Mouse (Mus musculus) granulocyte monocyte progenitor cell, adult 5-6 weeks (primary cell): ENCODE measurements around the gene Cnn1. TPM values are rescaled to one million over a fixed set of nuclear protein-coding genes. Genes with fewer than 3 reads are reported as not detected.
A peak's percentile ranks its signal among the peaks of the same experiment; 100 is the strongest.
"Not testable (repeated sequence)": the region's sequence is repeated elsewhere in the genome, so short reads cannot be mapped to it uniquely, and the experiment has no call there.

ENCODE experiments used
- ATAC-seq: replicated peaks from 2 replicates; pipeline ENCODE4 v1.8.0; 2016; ENCODE audit warnings: mild to moderate bottlenecking, moderate TSS enrichment, inconsistent platforms; ENCODE audit not compliant: poor library complexity, severe bottlenecking
- total RNA-seq, 2 experiments: library from RNA; stranded (forward) in 1 of 2; stranded (reverse) in 1 of 2; fragments of 200-712, 200-1000 nt in 1 of 2; fragments of >200 nt in 1 of 2; fragmentation: Nextera tagmentation in 1 of 2; gene quantifications; 2 replicates each; pipeline ENCODE4 v1.2.3; 2014 to 2017

Gene Cnn1
- total RNA-seq, 2 experiments from 2014 or later = not detected

- ATAC-seq = no peak
Observed at GRCm38 (mm10) chr9:22124169-22124568, 25.2 kb downstream of the Cnn1 start.

- ATAC-seq = peak; percentile 65
Observed at GRCm38 (mm10) chr9:22125246-22126027, 26.4 kb downstream of the Cnn1 start.

- ATAC-seq = peak; percentile 81
Observed at GRCm38 (mm10) chr9:22131226-22131981, 32.4 kb downstream of the Cnn1 start.

- no peak for ATAC-seq
Observed at GRCm38 (mm10) chr9:22132220-22132619, 33.2 kb downstream of the Cnn1 start.

GRCm38 (mm10) chr9:22134246-22134890, 35.4 kb downstream of the Cnn1 start:
- no peak for ATAC-seq

- ATAC-seq = no peak
Observed at GRCm38 (mm10) chr9:22134988-22135643, 36.1 kb downstream of the Cnn1 start.

- no peak for ATAC-seq
Observed at GRCm38 (mm10) chr9:22135644-22136390, 36.8 kb downstream of the Cnn1 start, which contains the start of gene Acp5. Acp5 (minus strand) TSS chr9:22135711.

GRCm38 (mm10) chr9:22136765-22137547, 37.9 kb downstream of the Cnn1 start:
- ATAC-seq = no peak

GRCm38 (mm10) chr9:22138480-22138879, 39.5 kb downstream of the Cnn1 start:
- peak; percentile 53; the same call in 1 of the 2 replicates for ATAC-seq

- no peak for ATAC-seq
Observed at GRCm38 (mm10) chr9:22139746-22140145, 40.7 kb downstream of the Cnn1 start.

GRCm38 (mm10) chr9:22143108-22144037, 44.4 kb downstream of the Cnn1 start:
- peak; percentile 73 for ATAC-seq

- ATAC-seq = peak; percentile 78
Observed at GRCm38 (mm10) chr9:22144304-22144965, 45.4 kb downstream of the Cnn1 start.

- ATAC-seq = no peak
Observed at GRCm38 (mm10) chr9:22149426-22150248, 50.6 kb downstream of the Cnn1 start.

GRCm38 (mm10) chr9:22150249-22150693, 51.3 kb downstream of the Cnn1 start:
- ATAC-seq = not testable (repeated sequence)

GRCm38 (mm10) chr9:22150946-22151345, 51.9 kb downstream of the Cnn1 start:
- ATAC-seq = no peak

GRCm38 (mm10) chr9:22153810-22154209, 54.8 kb downstream of the Cnn1 start:
- no peak for ATAC-seq
